Comparison of ENCODE assay signal across 10 mouse cellular contexts in genomic region chr14:22906716-22907115, GRCm38 (mm10).
DNase-seq lines count a peak whose midpoint lies in the region; ATAC-seq lines count a peak whose summit lies in the region.
"Had no signal": no experiment of that assay in that cellular context is flagged by ENCODE, and none has a peak within 500 bp of the region (broad histone marks: within the 10 kb centered on the region; RNA-seq: fewer than 3 reads in every experiment).

No protein-coding gene starts in this region.

- peaks cover 6% of the 10 kb centered on the region for H3K4me1 ChIP-seq in hindbrain, embryonic 11.5 days (replicated peaks; ENCODE audit: control insufficient read depth, insufficient read depth, low read length)

- peak; percentile 49; the same call in 1 of the 2 replicates for ATAC-seq in hindbrain, embryonic 11.5 days (ENCODE audit: low FRiP score)

- intact Hi-C loops in left cerebral cortex, postnatal 4 days (cut with DNase I) = no loop called here

- peak; percentile 25 for DNase-seq in layer of hippocampus, adult 11-12 months (ENCODE audit: low spot score)
- DNase-seq in layer of hippocampus, adult 9-10 months (ENCODE audit: low spot score) = no peak
- DNase-seq in cerebellum, adult 9-10 months = peak; percentile 12
- DNase-seq in hindbrain, embryonic 11.5 days (ENCODE audit: low spot score) = peak; percentile 36
- DNase-seq in left cerebral cortex, postnatal 4 days = peak; percentile 38
- peak; percentile 27 for DNase-seq in skeletal muscle tissue, adult 2 months (ENCODE audit: low read depth, low spot score)
- DNase-seq in urinary bladder, postnatal 25 days (ENCODE audit: low spot score) = no peak
- DNase-seq in urinary bladder, postnatal 14 days (ENCODE audit: low spot score) = no peak

- WGBS in hindbrain, embryonic 11.5 days = 55% methylated on average over 4 of the region's 4 CpGs

- H3K36me3 ChIP-seq in hindbrain, embryonic 11.5 days (ENCODE audit: control insufficient read depth, insufficient read depth, low read length) = no peaks in the 10 kb centered on the region

- H3K4me2 ChIP-seq in hindbrain, embryonic 11.5 days (replicated peaks; ENCODE audit: low read depth, low read length) = no peak overlapping the region

- no peaks in the 10 kb centered on the region for H3K9me3 ChIP-seq in hindbrain, embryonic 11.5 days (ENCODE audit: control insufficient read depth, low read length)

- H3K27me3 ChIP-seq in hindbrain, embryonic 11.5 days (ENCODE audit: control insufficient read depth, insufficient read depth, low read length) = no peaks in the 10 kb centered on the region

- no peak overlapping the region for H3K9ac ChIP-seq in hindbrain, embryonic 11.5 days (ENCODE audit: low read depth, low read length)

- no peak overlapping the region for H3K4me3 ChIP-seq in hindbrain, embryonic 11.5 days (ENCODE audit: low read depth, low read length)
- H3K4me3 ChIP-seq: heart, adult 2 months had no signal

- H3K27ac ChIP-seq in hindbrain, embryonic 11.5 days (ENCODE audit: low read depth, low read length) = peak overlapping the region; percentile 5; the same call in 1 of the 2 replicates
- H3K27ac ChIP-seq: heart, adult 2 months; macrophage had no signal

Comparison
In these comparisons a context has a peak if more than half of its experiments do, and no peak if none do; other contexts are left out.
1. DNase-seq: peak in layer of hippocampus, adult 11-12 months (single experiment), cerebellum, adult 9-10 months (single experiment), hindbrain, embryonic 11.5 days (single experiment), left cerebral cortex, postnatal 4 days (single experiment) and skeletal muscle tissue, adult 2 months (single experiment); none in layer of hippocampus, adult 9-10 months (single experiment), urinary bladder, postnatal 25 days (single experiment) and urinary bladder, postnatal 14 days (single experiment).